Mouse (Mus musculus) G1E (cell line): ENCODE measurements around the gene 6030468B19Rik.

Source experiments
- CTCF ChIP-seq: IDR thresholded peaks from 2 replicates; pipeline ENCODE4 v1.5.1; 2012; ENCODE audit warnings: low read depth, low read length, inconsistent platforms, mixed read lengths
- POLR2AphosphoS5 ChIP-seq: IDR thresholded peaks from 2 replicates; pipeline ENCODE4 v1.6.1; 2012; ENCODE audit warnings: low read depth, low read length, inconsistent platforms; ENCODE audit not compliant: insufficient replicate concordance

DNA sequence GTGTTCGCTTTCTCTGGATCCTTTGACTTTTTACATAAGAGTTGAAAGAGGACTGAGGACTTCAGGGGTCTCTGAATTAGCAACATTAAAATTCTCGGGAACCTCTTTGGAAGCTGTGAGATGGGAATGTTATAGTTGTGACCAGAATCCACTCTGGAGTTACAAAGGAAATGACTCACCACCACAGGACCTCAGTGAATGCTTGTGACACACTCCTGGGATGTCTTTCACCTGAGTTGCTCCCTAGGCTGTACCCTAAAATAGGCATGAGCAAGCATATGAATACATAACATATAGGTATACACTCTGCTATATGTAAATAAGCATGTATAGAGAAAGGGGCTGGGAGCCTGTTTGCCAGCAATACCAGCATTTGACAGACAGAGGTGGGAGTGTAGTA is 46.0 kb downstream of the 6030468B19Rik start:
- no peak for TF ChIP-seq CTCF
- TF ChIP-seq POLR2AphosphoS5: no peak
